Mouse (Mus musculus): Measurements from ENCODE around the gene Frs2.

- TF ChIP-seq POLR2A (IDR thresholded peaks at IDR 0.05; ENCODE audit: borderline replicate concordance, extremely low read depth, insufficient read depth, insufficient read length, poor library complexity, severe bottlenecking) (no peak), CTCF (IDR thresholded peaks at IDR 0.05; ENCODE audit: borderline replicate concordance, extremely low read depth, insufficient read depth, insufficient read length) (no peak)
These were observed 2.9 kb upstream of the Frs2 start for GRCm38 (mm10) chr10:117151241-117151640.

Measured in brain, embryonic 14.5 days (tissue).